Mouse (Mus musculus) central nervous system, embryonic 11.5 days (tissue): ENCODE results near the gene Rcbtb2. TPM values are rescaled to one million over a fixed set of nuclear protein-coding genes. Genes with fewer than 3 reads are reported as not detected.

Source experiments
- polyA plus RNA-seq: library from polyadenylated mRNA; depleted of rRNA; stranded (reverse); fragments of >200 nt; gene quantifications from 2 replicates; pipeline ENCODE4 v1.2.3, GENCODE M21; 2012; rRNA removed

Gene Rcbtb2
- 85.7 and 126 TPM in 2 replicates for polyA plus RNA-seq

DNA sequence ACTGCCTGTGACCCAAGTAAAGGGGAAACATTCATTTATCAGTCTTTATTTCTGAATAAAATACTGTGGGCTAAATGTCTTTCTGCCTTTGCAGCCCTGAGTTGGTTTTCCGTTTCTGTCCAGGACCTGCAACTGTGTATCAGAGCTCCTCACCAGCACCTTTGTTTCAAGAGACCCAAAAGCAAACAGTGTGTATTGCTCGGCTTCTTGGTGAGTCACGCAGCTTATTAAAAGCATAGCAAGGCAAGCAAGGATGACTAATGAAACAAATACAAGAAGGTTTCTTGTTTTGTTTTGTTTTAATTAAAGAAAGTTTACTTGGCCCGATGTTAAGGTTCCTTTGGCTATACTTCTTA lies at the start of gene Rcbtb2:
Gene Rcbtb2 (plus strand): TSS at position 115 of the 356 bp plus-strand sequence.

DNA sequence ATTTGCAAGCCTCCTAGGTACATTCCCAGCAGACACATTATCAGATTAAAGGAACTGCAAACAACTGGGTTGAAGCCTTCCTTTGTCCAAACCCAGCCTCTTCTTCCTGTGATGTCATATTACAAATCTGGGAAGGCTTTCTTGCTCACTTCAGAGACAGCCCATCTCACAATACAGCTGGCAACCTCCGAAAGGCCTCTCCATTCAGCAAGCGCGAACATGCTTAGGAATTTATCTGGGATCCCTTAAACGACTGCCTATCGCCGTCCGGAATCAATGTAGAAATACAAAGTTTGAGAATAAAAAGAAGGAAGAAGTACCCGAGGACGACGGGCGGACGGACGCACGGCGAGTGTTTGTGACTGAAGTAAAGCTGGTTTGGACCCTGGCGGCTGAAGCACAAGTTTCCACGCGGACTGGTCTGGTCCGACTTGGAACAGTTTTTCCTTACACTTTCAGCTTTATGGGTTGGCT lies 115.0 kb downstream of the Rcbtb2 start, which contains the start of gene Lpar6:
Gene Lpar6 (plus strand): TSS at position 48 of the 474 bp plus-strand sequence.

Other genes starting within 250 kb of the Rcbtb2 start
- 0.17 TPM in 1 of 2 replicates, not detected in the other for gene Cysltr2, start 73.9 kb upstream of the Rcbtb2 start, polyA plus RNA-seq
- gene Lpar6, start 114.9 kb downstream of the Rcbtb2 start, polyA plus RNA-seq = 6.3 and 12.4 TPM in 2 replicates
- 15.9 and 21.6 TPM in 2 replicates for gene Rb1, start 202.8 kb downstream of the Rcbtb2 start, polyA plus RNA-seq